Mouse (Mus musculus): ENCODE results near the gene Pcgf2. TPM values are rescaled to one million over a fixed set of nuclear protein-coding genes. Genes with fewer than 3 reads are reported as not detected.
"Not testable (repeated sequence)": the region's sequence is repeated elsewhere in the genome, so short reads cannot be mapped to it uniquely, and the experiment has no call there.

The Pcgf2 gene
- total RNA-seq, 2 experiments from 2014 or later = 1.0 to 3.1 TPM

DNA sequence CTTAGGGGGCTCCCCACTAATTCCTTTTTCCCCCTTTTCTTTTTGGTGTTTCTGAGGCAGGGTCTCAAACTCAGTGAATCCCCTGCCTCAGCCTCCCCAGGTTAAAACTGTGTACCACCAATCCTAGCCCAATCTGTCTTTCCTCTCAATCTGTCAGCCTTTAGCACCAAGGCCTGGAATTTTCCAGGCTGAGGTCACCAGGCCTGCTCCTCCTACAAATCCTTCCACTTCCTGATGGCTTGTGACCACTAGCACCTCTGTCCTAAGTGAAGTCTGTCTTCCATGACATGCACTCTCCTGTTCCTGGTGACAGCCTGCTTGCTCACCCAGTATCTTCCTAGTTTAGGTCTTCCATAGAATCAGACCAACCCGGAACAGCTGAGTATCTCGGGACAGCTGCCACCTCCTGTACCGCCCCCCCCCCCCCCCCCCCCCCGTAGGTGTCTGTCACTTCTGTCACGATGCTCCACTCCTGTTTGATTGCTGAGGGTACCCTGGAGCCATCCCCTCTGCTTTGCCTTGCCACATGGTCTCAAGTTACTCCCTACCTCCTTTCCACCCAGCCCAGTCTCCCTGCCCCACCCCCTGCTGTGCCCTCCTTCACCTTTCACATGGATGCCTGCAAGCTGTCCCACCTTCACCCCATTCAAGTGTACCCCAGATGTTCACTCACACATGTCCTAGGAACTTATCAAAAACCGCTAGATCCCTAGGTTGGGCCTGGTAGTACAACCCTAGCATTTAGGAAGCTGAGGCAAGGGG, 42.9 kb downstream of the Pcgf2 start:
- no peak for ATAC-seq (ENCODE audit: poor library complexity, severe bottlenecking)

DNA sequence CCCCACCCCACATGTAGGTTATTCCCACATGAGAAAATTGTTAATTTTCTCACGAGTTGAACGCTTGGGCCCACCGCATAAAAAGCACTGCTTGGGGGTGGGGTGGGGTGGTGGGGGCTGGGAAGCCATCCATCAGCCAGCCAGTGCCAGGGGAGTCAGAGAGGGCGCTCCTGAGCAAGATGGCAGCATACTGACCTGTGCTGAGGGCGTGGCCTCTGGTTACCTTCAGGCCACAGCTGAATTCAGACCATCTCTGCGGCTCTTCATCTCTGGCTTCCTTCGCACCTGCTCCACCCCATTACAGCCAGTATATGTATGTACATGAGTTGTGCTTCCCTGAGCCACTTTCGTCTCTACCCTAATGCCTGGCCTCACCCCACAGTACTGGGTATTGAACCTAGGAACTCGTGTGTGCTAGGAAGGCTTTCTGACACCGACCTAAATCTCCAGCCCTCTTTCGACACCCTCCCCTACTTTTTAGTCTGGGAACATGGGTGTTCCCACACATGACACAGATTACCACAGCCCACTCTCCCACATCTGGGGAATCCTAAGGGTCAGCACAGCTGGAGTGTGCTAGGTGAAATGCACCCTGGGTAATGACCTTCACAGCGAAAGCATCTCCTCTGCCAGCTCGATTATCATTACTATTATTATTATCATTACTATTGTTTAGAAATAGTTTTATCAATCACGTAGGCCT, 43.9 kb downstream of the Pcgf2 start:
- no peak for ATAC-seq (ENCODE audit: poor library complexity, severe bottlenecking)

- ATAC-seq (ENCODE audit: poor library complexity, severe bottlenecking) = no peak
Measured at GRCm38 (mm10) chr11:97654210-97654609, 46.1 kb downstream of the Pcgf2 start.

DNA sequence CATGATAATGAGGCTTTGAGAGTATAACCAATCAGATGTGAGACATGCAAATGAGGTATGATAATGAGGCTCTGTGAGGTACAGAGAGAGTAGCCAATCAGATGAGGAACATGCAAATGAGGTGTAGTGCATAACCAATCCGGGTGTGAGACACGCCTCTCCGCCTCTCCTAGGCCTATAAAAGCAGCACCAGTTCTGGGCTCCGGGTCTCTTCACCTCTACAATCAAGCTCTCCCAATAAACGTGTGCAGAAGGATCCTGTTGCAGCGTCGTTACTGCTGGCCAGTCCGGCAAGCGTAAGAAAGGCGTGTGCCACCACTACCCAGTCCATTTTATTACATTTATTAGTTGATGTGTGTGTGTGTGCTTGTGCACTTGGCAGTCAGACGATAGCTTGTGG, 46.9 kb downstream of the Pcgf2 start:
- not testable (repeated sequence) for ATAC-seq (ENCODE audit: poor library complexity, severe bottlenecking)

- no peak for ATAC-seq (ENCODE audit: poor library complexity, severe bottlenecking)
Measured at GRCm38 (mm10) chr11:97650341-97650740, 50.0 kb downstream of the Pcgf2 start.

DNA sequence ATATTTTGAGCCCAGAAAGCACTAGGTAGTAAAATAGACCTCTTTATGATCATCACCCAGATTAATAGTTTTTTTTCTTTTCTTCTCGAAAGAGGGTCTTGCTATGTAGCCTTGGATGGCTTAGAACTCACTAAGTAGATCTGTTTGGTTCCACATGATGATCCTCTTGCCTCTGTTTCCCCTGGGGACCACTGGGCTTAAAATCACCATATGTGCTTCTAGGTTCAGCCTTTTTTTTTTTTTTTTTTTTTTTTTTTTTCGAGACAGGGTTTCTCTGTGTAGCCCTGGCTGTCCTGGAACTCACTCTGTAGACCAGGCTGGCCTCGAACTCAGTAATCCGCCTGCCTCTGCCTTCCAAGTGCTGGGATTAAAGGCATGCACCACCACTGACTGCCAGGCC, 51.8 kb downstream of the Pcgf2 start:
- not testable (repeated sequence) for ATAC-seq (ENCODE audit: poor library complexity, severe bottlenecking)

DNA sequence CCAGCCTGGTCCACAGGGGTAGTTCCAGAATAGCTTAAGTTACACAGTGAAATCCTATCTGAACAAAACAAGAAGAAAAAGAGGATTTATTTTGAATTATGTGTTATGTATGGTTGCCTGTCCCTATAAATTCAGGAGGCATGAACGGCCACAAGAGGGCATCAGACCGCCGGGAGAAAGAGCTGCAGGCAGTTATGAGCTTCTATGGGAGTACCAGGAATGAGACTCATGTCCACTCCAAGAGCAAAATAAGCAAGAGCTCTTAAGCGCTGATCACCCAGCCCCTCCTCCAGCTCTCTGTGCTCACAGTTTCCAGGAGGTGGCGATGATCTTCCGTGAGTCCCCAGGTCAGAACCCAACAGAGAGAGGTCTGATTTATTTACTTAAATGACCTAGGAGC, 55.5 kb downstream of the Pcgf2 start:
- ATAC-seq (ENCODE audit: poor library complexity, severe bottlenecking) = no peak; the same call in 1 of the 2 replicates

DNA sequence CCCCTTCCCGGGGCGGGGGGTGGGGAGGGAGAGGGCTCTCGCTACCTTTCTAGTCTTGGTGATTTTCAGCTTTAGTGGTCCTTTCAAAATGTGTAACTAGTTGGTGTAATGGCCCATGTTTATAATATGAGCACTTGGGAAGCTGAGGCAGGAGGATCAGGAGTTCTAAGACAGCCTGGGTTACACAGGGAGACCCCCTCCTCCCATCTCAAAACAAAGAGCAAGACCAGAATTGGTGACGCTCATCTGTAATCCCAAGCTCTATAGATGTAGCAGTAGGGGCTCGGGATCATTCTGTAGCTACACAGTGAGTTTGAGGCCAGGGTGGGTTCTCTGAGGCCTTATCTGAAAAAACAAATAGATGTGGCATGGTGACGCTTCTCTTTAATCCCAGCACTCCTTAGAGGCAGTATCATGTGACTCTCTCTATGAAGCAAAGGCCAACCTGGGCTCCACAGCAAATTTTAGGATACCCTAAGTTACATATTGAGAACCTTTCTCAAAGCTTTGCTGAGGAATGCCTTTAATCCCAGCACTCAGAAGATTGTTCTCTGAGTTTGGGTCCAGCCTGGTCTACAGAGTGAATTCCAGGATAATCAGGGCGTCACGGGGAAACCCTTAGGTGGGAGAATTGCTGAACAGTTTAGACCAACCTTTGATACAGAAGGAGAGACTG, 56.8 kb downstream of the Pcgf2 start:
- no peak for ATAC-seq (ENCODE audit: poor library complexity, severe bottlenecking)

DNA sequence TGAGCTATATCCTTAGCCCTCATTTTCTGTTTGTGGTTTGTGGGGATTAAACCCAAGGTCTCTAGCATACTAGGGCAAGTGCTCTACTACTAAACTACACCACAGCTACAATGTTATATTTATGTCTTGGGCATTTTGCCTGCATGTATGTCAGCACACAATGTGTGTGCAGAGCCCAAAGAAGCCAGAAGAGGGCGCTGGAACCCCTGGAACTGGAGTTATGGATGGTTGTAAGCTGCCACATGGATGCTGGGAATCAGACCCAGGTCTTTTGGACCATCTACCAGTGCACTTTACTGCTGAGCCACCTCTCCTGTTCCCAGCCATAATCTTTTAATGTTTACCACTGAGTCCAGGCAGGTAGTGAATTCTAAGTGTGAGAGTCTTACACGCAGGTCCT, 57.6 kb downstream of the Pcgf2 start:
- ATAC-seq (ENCODE audit: poor library complexity, severe bottlenecking) = no peak

- peak; percentile 47 for ATAC-seq (ENCODE audit: poor library complexity, severe bottlenecking)
Measured at GRCm38 (mm10) chr11:97641668-97642067, 58.6 kb downstream of the Pcgf2 start.

Other genes starting within 250 kb of the Pcgf2 start
- not detected in 2 replicates for gene 4933428G20Rik, start 200.2 kb downstream of the Pcgf2 start, total RNA-seq (2015)
- not detected in 2 replicates for gene 4933428G20Rik, start 200.2 kb downstream of the Pcgf2 start, total RNA-seq (2017)
- not detected in 2 replicates for gene Srcin1, start 124.3 kb downstream of the Pcgf2 start, total RNA-seq (2015)
- not detected in 2 replicates for gene Srcin1, start 124.3 kb downstream of the Pcgf2 start, total RNA-seq (2017)
- 0.18 and 1.2 TPM in 2 replicates for gene Epop, start 70.8 kb downstream of the Pcgf2 start, total RNA-seq (2015)
- 0.40 TPM in 1 of 2 replicates, not detected in the other for gene Epop, start 70.8 kb downstream of the Pcgf2 start, total RNA-seq (2017)
- gene Mllt6, start 37.1 kb downstream of the Pcgf2 start, total RNA-seq (2015) = 4.3 and 6.3 TPM in 2 replicates
- gene Mllt6, start 37.1 kb downstream of the Pcgf2 start, total RNA-seq (2017) = 6.9 and 7.1 TPM in 2 replicates
- 18.7 and 19.8 TPM in 2 replicates for gene Cisd3, start 14.7 kb downstream of the Pcgf2 start, total RNA-seq (2015)
- 2.3 and 12.8 TPM in 2 replicates for gene Cisd3, start 14.7 kb downstream of the Pcgf2 start, total RNA-seq (2017)
- gene Psmb3, start 2.9 kb upstream of the Pcgf2 start, total RNA-seq (2015) = 81.0 and 111 TPM in 2 replicates
- 137 and 179 TPM in 2 replicates for gene Psmb3, start 2.9 kb upstream of the Pcgf2 start, total RNA-seq (2017)
- 14.9 and 17.3 TPM in 2 replicates for gene Pip4k2b, start 44.2 kb upstream of the Pcgf2 start, total RNA-seq (2015)
- gene Pip4k2b, start 44.2 kb upstream of the Pcgf2 start, total RNA-seq (2017) = 19.6 and 25.7 TPM in 2 replicates
- 11.1 and 11.8 TPM in 2 replicates for gene Cwc25, start 66.1 kb upstream of the Pcgf2 start, total RNA-seq (2015)
- gene Cwc25, start 66.1 kb upstream of the Pcgf2 start, total RNA-seq (2017) = 21.0 and 22.4 TPM in 2 replicates
- gene 1700001P01Rik, start 75.4 kb upstream of the Pcgf2 start, total RNA-seq (2015) = not detected in 2 replicates
- gene 1700001P01Rik, start 75.4 kb upstream of the Pcgf2 start, total RNA-seq (2017) = not detected in 2 replicates
- gene Rpl23, start 81.9 kb upstream of the Pcgf2 start, total RNA-seq (2015) = 1,123 and 1,179 TPM in 2 replicates
- gene Rpl23, start 81.9 kb upstream of the Pcgf2 start, total RNA-seq (2017) = 895 and 904 TPM in 2 replicates
- gene Lasp1, start 98.5 kb upstream of the Pcgf2 start, total RNA-seq (2015) = 121 and 128 TPM in 2 replicates
- 315 and 351 TPM in 2 replicates for gene Lasp1, start 98.5 kb upstream of the Pcgf2 start, total RNA-seq (2017)
- gene B230217C12Rik, start 140.3 kb upstream of the Pcgf2 start, total RNA-seq (2015) = 2.3 and 2.5 TPM in 2 replicates
- 0.33 and 0.45 TPM in 2 replicates for gene B230217C12Rik, start 140.3 kb upstream of the Pcgf2 start, total RNA-seq (2017)
- gene Fbxo47, start 183.7 kb upstream of the Pcgf2 start, total RNA-seq (2015) = 0.30 and 2.1 TPM in 2 replicates
- 0.73 and 1.5 TPM in 2 replicates for gene Fbxo47, start 183.7 kb upstream of the Pcgf2 start, total RNA-seq (2017)